Mouse (Mus musculus): Measurements from ENCODE around the gene Kctd4.
"Not testable (repeated sequence)": the region's sequence is repeated elsewhere in the genome, so short reads cannot be mapped to it uniquely, and the experiment has no call there.

DNA sequence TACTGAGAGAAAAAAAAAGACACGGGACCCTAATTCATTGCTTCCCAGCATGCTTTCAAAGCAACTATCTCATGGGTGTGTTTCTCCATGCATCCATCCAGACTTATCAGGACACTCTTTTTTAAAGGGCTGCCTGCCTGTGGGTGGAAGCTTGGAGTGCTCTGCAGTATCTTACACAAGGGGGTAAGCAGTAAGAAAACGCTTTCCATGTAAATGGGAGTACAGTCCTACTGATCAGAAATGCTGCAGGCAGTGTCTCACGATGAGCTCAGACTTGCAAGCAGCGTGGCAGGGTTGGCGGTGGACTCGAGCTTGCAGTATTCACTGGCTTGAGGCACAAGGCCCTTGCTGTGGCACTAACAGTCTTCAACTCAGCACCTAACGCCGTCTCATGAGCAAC lies 25.1 kb upstream of the Kctd4 start:
- not testable (repeated sequence) for TF ChIP-seq CTCF (IDR thresholded peaks at IDR 0.05; ENCODE audit: control insufficient read depth, insufficient read depth, low read length); POLR2A (IDR thresholded peaks at IDR 0.05; ENCODE audit: borderline replicate concordance, control insufficient read depth, low read depth, low read length)

Data from bone marrow, adult 2 months (tissue).